Comparison of ENCODE assay signal across 9 mouse cellular contexts in genomic region chr17:66869581-66870002, GRCm38 (mm10).
DNase-seq lines count a peak whose midpoint lies in the region; ATAC-seq and TF ChIP-seq lines count a peak whose summit lies in the region.
"Had no signal": no experiment of that assay in that cellular context is flagged by ENCODE, and none has a peak within 500 bp of the region (broad histone marks: within the 10 kb centered on the region; RNA-seq: fewer than 3 reads in every experiment).

No protein-coding gene starts in this region.

- H3K36me3 ChIP-seq in hindbrain, embryonic 14.5 days (replicated peaks; ENCODE audit: control insufficient read depth, insufficient read depth), result no peaks in the 10 kb centered on the region
- no peaks in the 10 kb centered on the region for H3K36me3 ChIP-seq in neural tube, embryonic 13.5 days
- no peaks in the 10 kb centered on the region for H3K36me3 ChIP-seq in liver, postnatal 0 days (replicated peaks; ENCODE audit: insufficient read depth, low read length)
- H3K36me3 ChIP-seq in stomach, postnatal 0 days (ENCODE audit: control insufficient read depth, insufficient read depth, low read length), result no peaks in the 10 kb centered on the region

- no peak for TF ChIP-seq CTCF in brain, embryonic 14.5 days (IDR thresholded peaks at IDR 0.05; ENCODE audit: borderline replicate concordance, extremely low read depth, insufficient read depth, insufficient read length)
- no peak for TF ChIP-seq CTCF in liver, postnatal 0 days (IDR thresholded peaks at IDR 0.05; ENCODE audit: low read depth)
- no peak for TF ChIP-seq CTCF in stomach, postnatal 0 days (IDR thresholded peaks at IDR 0.05; ENCODE audit: low read depth)
- no peak for TF ChIP-seq CTCF in gastrocnemius, adult 2 months (IDR thresholded peaks at IDR 0.05)

- TF ChIP-seq EP300 in liver, postnatal 0 days (IDR thresholded peaks at IDR 0.05; ENCODE audit: low read depth), result no peak
- TF ChIP-seq EP300 in stomach, postnatal 0 days (optimal IDR thresholded peaks at IDR 0.05), result no peak

- intact Hi-C loops in gastrocnemius, adult 2 months (cut with DNase I), result no loop called here

- ATAC-seq in hindbrain, embryonic 14.5 days (ENCODE audit: low FRiP score), result peak; percentile 76
- peak; percentile 75 for ATAC-seq in neural tube, embryonic 13.5 days (ENCODE audit: low read depth)
- ATAC-seq in liver, postnatal 0 days, result no peak
- ATAC-seq in stomach, postnatal 0 days (ENCODE audit: low FRiP score, low TSS enrichment), result no peak

- WGBS in hindbrain, embryonic 14.5 days, result 44% methylated on average over 13 of the region's 13 CpGs
- WGBS in neural tube, embryonic 13.5 days, result 23% methylated on average over 13 of the region's 13 CpGs
- 90% methylated on average over 13 of the region's 13 CpGs for WGBS in liver, postnatal 0 days (ENCODE audit: insufficient replicate concordance)
- WGBS in stomach, postnatal 0 days, result 85% methylated on average over 13 of the region's 13 CpGs

- H3K9me3 ChIP-seq in hindbrain, embryonic 14.5 days (ENCODE audit: control insufficient read depth, low read length), result no peaks in the 10 kb centered on the region
- no peaks in the 10 kb centered on the region for H3K9me3 ChIP-seq in neural tube, embryonic 13.5 days
- H3K9me3 ChIP-seq in liver, postnatal 0 days (ENCODE audit: low read length), result no peaks in the 10 kb centered on the region
- no peaks in the 10 kb centered on the region for H3K9me3 ChIP-seq in stomach, postnatal 0 days (ENCODE audit: control insufficient read depth, low read length)

- peak overlapping the region; percentile 36 for H3K4me2 ChIP-seq in hindbrain, embryonic 14.5 days (replicated peaks)
- peak overlapping the region; percentile 39 for H3K4me2 ChIP-seq in neural tube, embryonic 13.5 days
- H3K4me2 ChIP-seq in liver, postnatal 0 days (ENCODE audit: low read depth, low read length), result no peak overlapping the region
- H3K4me2 ChIP-seq in stomach, postnatal 0 days (replicated peaks; ENCODE audit: low read depth), result no peak overlapping the region

- no peak overlapping the region for H3K4me3 ChIP-seq in hindbrain, embryonic 14.5 days (replicated peaks; ENCODE audit: low read length)
- no peak overlapping the region for H3K4me3 ChIP-seq in neural tube, embryonic 13.5 days
- H3K4me3 ChIP-seq in liver, postnatal 0 days (ENCODE audit: low read depth, low read length), result no peak overlapping the region
- H3K4me3 ChIP-seq in stomach, postnatal 0 days (ENCODE audit: low read depth, low read length), result no peak overlapping the region
- no peak overlapping the region for H3K4me3 ChIP-seq in gastrocnemius, adult 2 months

- no peak for TF ChIP-seq POLR2A in brain, embryonic 14.5 days (IDR thresholded peaks at IDR 0.05; ENCODE audit: borderline replicate concordance, extremely low read depth, insufficient read depth, insufficient read length, poor library complexity, severe bottlenecking)

- H3K27ac ChIP-seq in hindbrain, embryonic 14.5 days, result peak overlapping the region; percentile 58
- H3K27ac ChIP-seq in neural tube, embryonic 13.5 days (replicated peaks), result peak overlapping the region; percentile 61
- no peak overlapping the region for H3K27ac ChIP-seq in liver, postnatal 0 days (ENCODE audit: low read depth)
- H3K27ac ChIP-seq in stomach, postnatal 0 days (replicated peaks), result no peak overlapping the region
- no peak overlapping the region for H3K27ac ChIP-seq in gastrocnemius, adult 2 months

- no peak overlapping the region for H3K9ac ChIP-seq in hindbrain, embryonic 14.5 days
- H3K9ac ChIP-seq in neural tube, embryonic 13.5 days, result no peak overlapping the region
- H3K9ac ChIP-seq in liver, postnatal 0 days (replicated peaks), result no peak overlapping the region
- no peak overlapping the region for H3K9ac ChIP-seq in stomach, postnatal 0 days (ENCODE audit: low read length)

- H3K4me1 ChIP-seq in hindbrain, embryonic 14.5 days (replicated peaks; ENCODE audit: control insufficient read depth, insufficient read depth, low read length), result peaks cover 30% of the 10 kb centered on the region; the same call in 1 of the 2 replicates
- H3K4me1 ChIP-seq in neural tube, embryonic 13.5 days (replicated peaks), result peaks cover 64% of the 10 kb centered on the region
- H3K4me1 ChIP-seq in liver, postnatal 0 days (ENCODE audit: insufficient read depth), result no peaks in the 10 kb centered on the region
- no peaks in the 10 kb centered on the region for H3K4me1 ChIP-seq in stomach, postnatal 0 days (replicated peaks; ENCODE audit: control insufficient read depth, insufficient read depth)

- no peaks in the 10 kb centered on the region for H3K27me3 ChIP-seq in hindbrain, embryonic 14.5 days (ENCODE audit: control insufficient read depth, insufficient read depth, low read length)
- H3K27me3 ChIP-seq in neural tube, embryonic 13.5 days, result no peaks in the 10 kb centered on the region
- H3K27me3 ChIP-seq in liver, postnatal 0 days (ENCODE audit: insufficient read depth, low read length), result no peaks in the 10 kb centered on the region
- H3K27me3 ChIP-seq in stomach, postnatal 0 days (ENCODE audit: control insufficient read depth, insufficient read depth, low read length), result no peaks in the 10 kb centered on the region

- peak; percentile 5 for DNase-seq in kidney, adult 18-20 months
- DNase-seq in kidney, postnatal 14 days, result no peak
- peak; percentile 93 for DNase-seq in brain, embryonic 14.5 days (ENCODE audit: low read depth)
- DNase-seq in hindbrain, embryonic 14.5 days (ENCODE audit: low spot score), result peak; percentile 66
- DNase-seq in liver, postnatal 0 days, result no peak
- no peak for DNase-seq in stomach, postnatal 0 days (ENCODE audit: low spot score)
- DNase-seq in gastrocnemius, adult 2 months, result no peak
- DNase-seq: heart, postnatal 14 days had no signal

Comparison
In these comparisons a context has a peak if more than half of its experiments do, and no peak if none do; other contexts are left out.
1. DNase-seq: peak in kidney, adult 18-20 months (single experiment), brain, embryonic 14.5 days (single experiment) and hindbrain, embryonic 14.5 days (single experiment); none in kidney, postnatal 14 days (single experiment), liver, postnatal 0 days (single experiment), stomach, postnatal 0 days (single experiment) and gastrocnemius, adult 2 months (single experiment).
2. ATAC-seq: peak in hindbrain, embryonic 14.5 days (single experiment) and neural tube, embryonic 13.5 days (single experiment); none in liver, postnatal 0 days (single experiment) and stomach, postnatal 0 days (single experiment).
3. H3K27ac ChIP-seq: peak in hindbrain, embryonic 14.5 days (single experiment) and neural tube, embryonic 13.5 days (single experiment); none in liver, postnatal 0 days (single experiment), stomach, postnatal 0 days (single experiment) and gastrocnemius, adult 2 months (single experiment).
4. H3K4me2 ChIP-seq: peak in hindbrain, embryonic 14.5 days (single experiment) and neural tube, embryonic 13.5 days (single experiment); none in liver, postnatal 0 days (single experiment) and stomach, postnatal 0 days (single experiment).